Mouse (Mus musculus) liver, adult 2 months (tissue): ENCODE measurements at regions not wholly inside any gene's neighbourhood (a gene's known extent, or its start where the extent isn't known, plus 50 kb on each side); places are given as distances from the start of the nearest gene placed in this dataset.

Experiments
- DNase-seq: peaks from one replicate; pipeline ENCODE4 v3.0.0-alpha.2; 2011; ENCODE audit warnings: low read depth, low spot score; ENCODE audit errors: extremely low read depth
- H3K27ac ChIP-seq: fragments of 200-500 bp; replicated peaks from 2 replicates; pipeline ENCODE4 v1.5.1; 2012; ENCODE audit warnings: low read depth, mild to moderate bottlenecking, control low read depth, inconsistent platforms, low read length; ENCODE audit not compliant: insufficient read depth
- H3K27me3 ChIP-seq: fragments of 200-500 bp; 2 replicates; pipeline ENCODE4 v1.6.1; 2012; ENCODE audit warnings: mild to moderate bottlenecking, moderate library complexity, low read length, inconsistent platforms; ENCODE audit not compliant: control insufficient read depth, insufficient read depth
- H3K36me3 ChIP-seq: fragments of 200-500 bp; 2 replicates; pipeline ENCODE4 v1.6.1; 2012; ENCODE audit warnings: low read length, inconsistent platforms; ENCODE audit not compliant: control insufficient read depth, insufficient read depth
- H3K4me1 ChIP-seq: fragments of 200-500 bp; 2 replicates; pipeline ENCODE4 v1.6.1; 2011; ENCODE audit warnings: low read length; ENCODE audit not compliant: control insufficient read depth, insufficient read depth
- H3K4me3 ChIP-seq: fragments of 200-500 bp; 2 replicates; pipeline ENCODE4 v1.5.1; 2011; ENCODE audit warnings: low read depth, mild to moderate bottlenecking, control low read depth, low read length, moderate library complexity; ENCODE audit not compliant: insufficient read depth
- H3K79me2 ChIP-seq: fragments of 200-500 bp; 2 replicates; pipeline ENCODE4 v1.6.1; 2012; ENCODE audit warnings: inconsistent platforms, mild to moderate bottlenecking, low read length, moderate library complexity; ENCODE audit not compliant: control insufficient read depth, insufficient read depth
- H3K9ac ChIP-seq: fragments of 200-500 bp; 2 replicates; pipeline ENCODE4 v1.6.1; 2012; ENCODE audit warnings: low read depth, mild to moderate bottlenecking, control low read depth, inconsistent platforms, low read length
- CTCF ChIP-seq: fragments of 200-500 bp; IDR thresholded peaks from 2 replicates; pipeline ENCODE4 v1.5.1; 2011; ENCODE audit warnings: low read depth, low read length, control low read depth
- POLR2A ChIP-seq: fragments of 200-500 bp; IDR thresholded peaks from 2 replicates; pipeline ENCODE4 v1.6.1; 2011; ENCODE audit warnings: low read length, control low read depth; ENCODE audit not compliant: insufficient read depth; ENCODE audit errors: extremely low read depth
- WGBS: fragments of 180-500 bp; shearing (Covaris S2); methylation state at CpG from one replicate; pipeline ENCODE4 v1.1.7; 2018; 5-methylcytosine and 5-hydroxymethylcytosine counted together

DNA sequence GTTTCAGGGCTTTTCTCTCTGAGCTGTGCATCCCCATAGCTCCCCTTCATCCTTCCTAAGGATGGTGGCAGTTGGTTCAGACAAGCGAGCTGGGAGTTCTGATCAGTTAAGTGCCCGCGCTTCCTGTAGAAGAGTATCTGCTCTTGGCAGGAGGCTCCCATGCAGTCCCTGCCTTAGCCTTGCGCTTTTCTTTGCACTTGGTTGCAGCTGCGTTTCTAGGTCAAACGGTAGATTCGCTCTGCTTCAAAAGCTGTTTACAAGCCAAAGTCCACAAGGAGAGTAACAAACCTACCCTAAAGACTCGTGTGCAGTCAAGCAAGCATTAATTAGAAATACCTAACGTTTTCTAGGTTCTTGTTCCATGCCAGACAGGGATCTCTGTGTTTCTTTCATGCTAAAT, 122.6 kb downstream of the Alg10b start:
- peak; percentile 91 for DNase-seq
- Histone ChIP-seq H3K79me2 (no peaks in the 10 kb centered on the region), H3K36me3 (no peaks in the 10 kb centered on the region), H3K4me1 (peaks cover 23% of the 10 kb centered on the region; the same call in 1 of the 2 replicates), H3K4me3 (0 out of 2 replicates have a peak overlapping the region, but pooled peaks have one; percentile 9), H3K27me3 (no peaks in the 10 kb centered on the region), H3K27ac (peak overlapping the region; percentile 96), H3K9ac (peak overlapping the region; percentile 67; the same call in 1 of the 2 replicates)
- WGBS, result 12% methylated on average over 9 of the region's 9 CpGs
- TF ChIP-seq CTCF (no peak), POLR2A (no peak)

DNA sequence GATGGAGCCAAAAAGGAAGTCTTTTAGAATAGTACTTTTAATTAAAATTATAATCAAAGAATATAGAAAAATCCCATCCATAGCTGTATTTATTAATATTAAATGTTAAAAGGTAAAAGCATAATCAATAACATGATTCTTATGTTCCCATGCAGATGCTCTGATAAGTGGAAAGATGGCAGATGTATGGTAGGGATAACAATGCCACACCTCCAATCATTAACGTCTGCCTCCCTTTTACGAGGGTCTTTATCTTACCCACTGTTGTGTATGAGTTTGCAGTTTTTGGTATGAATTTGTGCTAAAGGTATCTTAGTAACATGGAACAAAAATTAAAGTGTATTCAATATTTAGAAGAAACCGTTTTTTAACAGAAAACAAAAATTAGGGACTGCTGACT, 127.8 kb downstream of the Alg10b start:
- Histone ChIP-seq H3K36me3 (no peaks in the 10 kb centered on the region), H3K27me3 (no peaks in the 10 kb centered on the region), H3K4me1 (0 out of 2 replicates have a peak, but pooled peaks cover 3% of the 10 kb centered on the region), H3K79me2 (no peaks in the 10 kb centered on the region), H3K27ac (no peak overlapping the region), H3K9ac (no peak overlapping the region), H3K4me3 (no peak overlapping the region)
- TF ChIP-seq CTCF (no peak), POLR2A (no peak)
- no peak for DNase-seq
- 81% methylated on average over 3 of the region's 3 CpGs for WGBS

- DNase-seq, result no peak
- Histone ChIP-seq H3K4me1 (no peaks in the 10 kb centered on the region), H3K9ac (no peak overlapping the region), H3K36me3 (no peaks in the 10 kb centered on the region), H3K4me3 (no peak overlapping the region), H3K27ac (no peak overlapping the region), H3K79me2 (no peaks in the 10 kb centered on the region), H3K27me3 (no peaks in the 10 kb centered on the region)
- TF ChIP-seq CTCF, result no peak
- no peak for TF ChIP-seq POLR2A
Measured at GRCm38 (mm10) chr15:90365656-90366055, 141.5 kb downstream of the Alg10b start.

DNA sequence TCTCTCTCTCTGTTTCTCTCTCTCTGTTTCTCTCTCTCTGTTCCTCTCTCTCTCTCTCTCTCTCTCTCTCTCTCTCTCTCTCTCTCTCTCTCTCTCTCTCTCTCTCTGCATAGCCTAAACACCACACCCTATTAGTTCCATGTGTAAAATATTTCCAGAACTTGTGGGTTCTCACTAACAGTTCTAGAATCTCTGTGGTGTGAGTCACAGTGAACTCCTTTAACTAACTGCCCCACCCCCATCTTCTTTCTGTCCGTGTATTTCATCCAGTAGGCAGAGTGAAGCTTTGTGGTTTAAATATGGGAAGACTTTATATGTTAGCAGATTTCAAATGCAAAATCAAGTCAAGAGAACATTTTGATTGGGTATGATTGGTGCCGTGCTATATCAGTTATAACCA, 153.8 kb downstream of the Alg10b start:
- Histone ChIP-seq H3K79me2 (no peaks in the 10 kb centered on the region), H3K27me3 (no peaks in the 10 kb centered on the region), H3K4me1 (no peaks in the 10 kb centered on the region), H3K9ac (no peak overlapping the region), H3K36me3 (no peaks in the 10 kb centered on the region), H3K4me3 (no peak overlapping the region), H3K27ac (no peak overlapping the region)
- TF ChIP-seq POLR2A (no peak), CTCF (no peak)
- DNase-seq, result no peak
- WGBS, result 83% methylated on average over 2 of the region's 2 CpGs

DNA sequence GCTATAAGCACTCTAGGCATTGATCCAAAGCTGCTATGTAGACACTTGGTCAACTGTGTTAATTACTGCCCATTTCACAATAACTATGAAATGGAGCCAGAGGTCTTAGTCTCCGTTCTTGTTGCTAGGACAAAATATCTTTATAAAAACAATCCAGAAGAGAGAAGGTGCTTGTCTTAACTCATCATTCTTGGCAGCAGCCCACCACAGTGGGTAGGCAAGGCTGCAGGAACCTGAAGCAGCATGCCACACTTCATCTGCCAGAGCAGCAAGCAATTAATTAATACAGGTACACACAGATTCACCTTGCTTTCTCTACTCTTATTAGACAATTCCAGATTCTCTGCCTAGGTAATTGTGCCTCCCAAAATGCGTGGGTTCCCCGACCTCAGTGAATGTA, 172.8 kb downstream of the Alg10b start:
- Histone ChIP-seq H3K4me3 (no peak overlapping the region), H3K9ac (no peak overlapping the region), H3K36me3 (no peaks in the 10 kb centered on the region), H3K27ac (no peak overlapping the region), H3K4me1 (peaks cover 13% of the 10 kb centered on the region), H3K79me2 (no peaks in the 10 kb centered on the region), H3K27me3 (no peaks in the 10 kb centered on the region)
- 68% methylated on average over 3 of the region's 3 CpGs for WGBS
- DNase-seq, result peak; percentile 39
- no peak for TF ChIP-seq CTCF
- no peak for TF ChIP-seq POLR2A

GRCm38 (mm10) chr15:90397691-90398377, 173.7 kb downstream of the Alg10b start:
- TF ChIP-seq CTCF (no peak), POLR2A (no peak)
- Histone ChIP-seq H3K36me3 (no peaks in the 10 kb centered on the region), H3K27me3 (no peaks in the 10 kb centered on the region), H3K4me1 (peaks cover 13% of the 10 kb centered on the region), H3K79me2 (no peaks in the 10 kb centered on the region), H3K9ac (no peak overlapping the region), H3K4me3 (no peak overlapping the region), H3K27ac (peak overlapping the region; percentile 44)
- DNase-seq, result peak; percentile 86
- 25% methylated on average over 2 of the region's 2 CpGs for WGBS
